Mouse (Mus musculus): ENCODE measurements around the gene Ikzf1. TPM values are rescaled to one million over a fixed set of nuclear protein-coding genes. Genes with fewer than 3 reads are reported as not detected.

Ikzf1 gene
- total RNA-seq, 2 experiments from 2014 or later = 1.5 to 2.1 TPM

GRCm38 (mm10) chr11:11758883-11759282, 74.1 kb downstream of the Ikzf1 start:
- intact Hi-C loops (cut with DNase I) = loop anchor here (5.0 kb wide), 1 partner anchor 397 kb away; no protein-coding TSS in a partner anchor
- DNase-seq = no peak

GRCm38 (mm10) chr11:11763211-11763666, 78.4 kb downstream of the Ikzf1 start:
- no peak for DNase-seq
- intact Hi-C loops (cut with DNase I) = no loop called here

DNA sequence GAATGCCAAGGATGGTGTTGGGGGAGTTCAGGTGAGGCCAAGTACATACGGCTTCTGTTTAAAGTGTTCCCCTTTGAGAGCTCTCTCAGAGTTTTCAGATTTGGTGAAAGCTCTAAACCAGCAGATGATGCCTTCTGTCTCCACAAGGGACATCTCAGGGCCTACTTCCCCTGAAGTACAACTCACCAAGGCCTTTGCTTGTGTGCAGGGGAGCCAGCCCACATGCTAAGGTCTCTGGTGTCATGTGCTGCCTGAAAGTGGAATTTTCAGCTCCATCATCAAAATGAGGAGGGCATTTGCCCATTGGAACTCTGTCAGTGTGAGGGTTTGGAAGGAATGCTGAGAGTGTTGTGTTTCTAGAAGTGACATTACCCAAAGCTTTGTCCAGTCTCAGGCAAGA, 80.6 kb downstream of the Ikzf1 start:
- no peak for DNase-seq
- intact Hi-C loops (cut with DNase I) = no loop called here

GRCm38 (mm10) chr11:11766105-11766504, 81.3 kb downstream of the Ikzf1 start:
- DNase-seq = no peak
- intact Hi-C loops (cut with DNase I) = no loop called here

GRCm38 (mm10) chr11:11766736-11767135, 81.9 kb downstream of the Ikzf1 start:
- DNase-seq = no peak
- intact Hi-C loops (cut with DNase I) = no loop called here

DNA sequence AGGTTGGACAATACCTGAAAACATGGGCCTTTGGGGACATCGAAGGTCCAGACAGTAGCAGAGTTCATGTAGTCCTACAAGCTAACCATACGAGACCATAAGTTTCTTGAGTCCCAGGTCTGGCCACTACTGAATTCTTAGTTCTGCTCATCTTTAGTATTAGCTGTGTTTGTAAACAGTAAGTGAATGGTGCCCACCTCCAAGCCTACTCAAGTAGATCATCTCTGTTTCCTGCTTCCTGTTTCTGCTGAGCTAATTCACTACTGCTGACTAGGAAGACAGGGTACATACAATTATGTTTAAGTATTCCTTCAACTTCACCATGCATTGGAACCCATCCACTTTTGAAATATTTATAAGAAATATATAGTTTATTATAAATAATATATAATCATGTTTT, 83.3 kb downstream of the Ikzf1 start:
- no peak for DNase-seq
- intact Hi-C loops (cut with DNase I) = no loop called here

- intact Hi-C loops (cut with DNase I) = no loop called here
These were observed 84.5 kb downstream of the Ikzf1 start for GRCm38 (mm10) chr11:11769281-11769680.

DNA sequence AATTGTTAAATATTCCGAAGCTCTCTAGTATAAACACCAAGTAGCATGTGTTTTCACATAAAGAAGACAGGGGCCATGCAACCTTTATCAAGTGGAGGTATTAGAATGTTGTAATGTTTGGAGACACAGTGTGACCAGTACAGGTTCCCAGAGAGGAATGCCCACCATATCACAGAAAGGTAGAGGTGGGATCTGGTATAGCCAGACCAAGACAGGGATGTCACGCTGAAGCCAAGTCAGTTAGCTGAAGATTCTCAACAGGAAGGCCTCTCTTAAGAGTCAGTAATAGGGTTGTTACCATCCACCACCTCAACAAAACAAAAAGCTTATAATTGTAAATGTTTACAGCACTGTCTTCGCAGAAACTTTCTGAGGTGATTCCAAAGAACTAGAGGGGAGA, 85.9 kb downstream of the Ikzf1 start:
- intact Hi-C loops (cut with DNase I) = no loop called here
- no peak for DNase-seq

More at GRCm38 (mm10) chr11:11769281-11769680, 84.5 kb downstream of the Ikzf1 start:
- DNase-seq = no peak

- DNase-seq = no peak
- intact Hi-C loops (cut with DNase I) = no loop called here
These were observed 87.4 kb downstream of the Ikzf1 start for GRCm38 (mm10) chr11:11772196-11772595.

GRCm38 (mm10) chr11:11774384-11774783, 89.6 kb downstream of the Ikzf1 start:
- no peak for DNase-seq
- intact Hi-C loops (cut with DNase I) = no loop called here

GRCm38 (mm10) chr11:11774893-11775292, 90.1 kb downstream of the Ikzf1 start:
- intact Hi-C loops (cut with DNase I) = no loop called here
- no peak for DNase-seq

GRCm38 (mm10) chr11:11776071-11776821, 91.4 kb downstream of the Ikzf1 start:
- intact Hi-C loops (cut with DNase I) = no loop called here
- DNase-seq = no peak

GRCm38 (mm10) chr11:11776822-11777174, 92.0 kb downstream of the Ikzf1 start:
- no peak for DNase-seq
- intact Hi-C loops (cut with DNase I) = no loop called here

GRCm38 (mm10) chr11:11777246-11777645, 92.4 kb downstream of the Ikzf1 start:
- intact Hi-C loops (cut with DNase I) = no loop called here
- no peak for DNase-seq

DNA sequence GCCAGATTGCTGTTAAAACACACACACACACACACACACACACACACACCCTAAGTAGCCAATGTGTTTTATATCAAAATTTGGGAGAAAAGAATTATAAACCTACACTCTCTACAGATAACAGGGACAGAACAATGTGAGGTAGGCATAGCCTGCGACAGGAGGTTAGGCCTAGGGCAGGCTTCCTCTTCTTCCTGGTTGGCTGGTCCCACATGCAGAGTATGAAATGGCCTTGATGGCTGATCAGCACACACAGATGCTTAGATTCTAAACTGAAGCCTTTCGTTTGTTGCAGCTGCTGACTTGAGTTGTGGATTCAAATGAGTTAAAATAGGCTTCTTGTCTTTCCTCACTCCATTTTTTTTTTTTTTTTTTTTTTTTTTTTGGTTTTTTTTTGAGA, 93.0 kb downstream of the Ikzf1 start:
- intact Hi-C loops (cut with DNase I) = no loop called here
- no peak for DNase-seq

GRCm38 (mm10) chr11:11778345-11778744, 93.5 kb downstream of the Ikzf1 start:
- DNase-seq = no peak
- intact Hi-C loops (cut with DNase I) = no loop called here

DNA sequence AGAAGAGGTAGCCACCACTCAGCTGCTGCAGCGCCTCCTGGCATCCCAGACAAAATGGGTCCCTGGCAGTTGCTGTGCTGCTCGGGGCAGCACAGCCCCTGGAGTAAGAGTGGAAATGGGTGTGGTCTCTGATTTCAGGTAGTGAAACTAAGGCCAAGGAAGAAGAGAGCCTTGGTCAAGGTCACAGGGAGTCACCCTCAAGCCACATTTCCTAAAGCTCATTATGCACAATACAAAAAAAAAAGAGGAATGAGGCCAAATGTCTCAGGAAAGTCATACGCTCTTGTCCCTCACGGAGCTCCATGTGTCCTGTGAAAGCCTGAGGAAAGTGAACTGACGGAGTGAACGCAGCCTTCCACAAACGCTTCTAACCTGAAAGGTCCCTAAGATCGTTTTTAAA, 96.9 kb downstream of the Ikzf1 start:
- intact Hi-C loops (cut with DNase I) = no loop called here
- DNase-seq = no peak

- intact Hi-C loops (cut with DNase I) = no loop called here
These were observed 100.7 kb downstream of the Ikzf1 start for GRCm38 (mm10) chr11:11785457-11785856.

GRCm38 (mm10) chr11:11788521-11788974, 103.7 kb downstream of the Ikzf1 start:
- peak; percentile 79 to 80 for DNase-seq
- intact Hi-C loops (cut with DNase I) = loop anchor here (1.0 to 2.0 kb wide), 3 partner anchors 231 to 328 kb away; no protein-coding TSS in a partner anchor

More at GRCm38 (mm10) chr11:11785457-11785856, 100.7 kb downstream of the Ikzf1 start:
- DNase-seq = no peak

GRCm38 (mm10) chr11:11794626-11795025, 109.8 kb downstream of the Ikzf1 start:
- DNase-seq = no peak
- intact Hi-C loops (cut with DNase I) = no loop called here

- intact Hi-C loops (cut with DNase I) = no loop called here
- no peak for DNase-seq
These were observed 113.9 kb downstream of the Ikzf1 start for GRCm38 (mm10) chr11:11798690-11799089.

DNA sequence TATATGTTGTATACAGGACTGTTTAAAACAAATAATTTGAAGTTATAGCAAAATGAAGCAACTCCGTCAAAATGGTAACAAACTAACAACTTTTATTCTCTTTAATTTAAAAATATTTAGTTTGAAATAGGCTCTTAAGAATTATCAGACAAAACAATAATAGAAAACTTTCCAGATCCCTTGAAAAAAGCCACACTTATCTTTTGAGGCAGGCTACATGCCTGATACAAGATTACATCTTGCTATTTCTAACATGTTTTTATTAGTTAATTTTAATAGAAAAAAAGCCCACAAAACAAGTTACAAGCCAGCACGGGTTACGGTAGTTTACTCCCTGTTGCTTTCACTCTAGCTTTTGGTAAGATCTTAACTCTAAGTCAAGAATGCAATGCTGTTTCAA, 115.5 kb downstream of the Ikzf1 start:
- intact Hi-C loops (cut with DNase I) = no loop called here
- DNase-seq = no peak

Data from heart, postnatal 36 days (tissue).